Comparison of ENCODE assay signal across 19 mouse cellular contexts in the genomic region with DNA sequence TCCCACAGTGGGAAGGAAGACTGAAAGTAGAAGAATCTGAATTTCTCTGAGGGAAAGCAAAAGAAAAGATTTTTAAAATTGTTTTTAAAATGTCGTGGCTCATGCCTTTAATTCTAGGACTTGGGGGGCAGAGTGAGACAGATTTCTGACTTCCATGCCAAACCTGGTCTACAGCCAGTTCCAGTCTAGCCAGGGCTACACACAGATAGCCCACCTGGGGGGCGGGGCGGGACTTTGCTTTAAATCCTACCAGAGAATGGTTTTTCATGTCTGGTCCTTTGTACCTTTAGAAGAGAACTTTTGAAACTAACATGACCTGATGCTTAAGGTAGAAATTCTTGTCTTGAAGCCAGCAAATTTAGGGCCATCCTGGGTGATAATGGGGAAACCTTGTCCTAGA. TPM values are rescaled to one million over a fixed set of nuclear protein-coding genes. Genes with fewer than 3 reads are reported as not detected.
"Had no signal": no experiment of that assay in that cellular context is flagged by ENCODE, and none has a peak within 500 bp of the region (broad histone marks: within the 10 kb centered on the region; RNA-seq: fewer than 3 reads in every experiment).

No protein-coding gene starts in this region.

- H3K27ac ChIP-seq: midbrain, embryonic 10.5 days; midbrain, embryonic 12.5 days; neural tube, embryonic 13.5 days; neural tube, embryonic 15.5 days had no signal

- DNase-seq: lung, embryonic 14.5 days; lung, postnatal 10 days; lung, postnatal 4 days; midbrain, embryonic 14.5 days; retina, postnatal 1 day; right cerebral cortex, adult 18-20 months; right cerebral cortex, postnatal 25 days; right cerebral cortex, postnatal 4 days; spleen, adult 18-20 months; thymus, adult 18-20 months; thymus, postnatal 14 days; thymus, postnatal 36 days had no signal

- H3K4me3 ChIP-seq: midbrain, embryonic 10.5 days; midbrain, embryonic 12.5 days; myocyte; neural tube, embryonic 13.5 days; neural tube, embryonic 15.5 days had no signal

RNA-seq across cellular contexts. Expression of a gene that starts 27.1 kb away (rescaled TPM):
- total RNA-seq: megakaryocyte, adult 5-6 weeks; megakaryocyte-erythroid progenitor cell, adult 5-6 weeks had no signal
